Mouse (Mus musculus): Measurements from ENCODE around the gene Rap1gap2. TPM values are rescaled to one million over a fixed set of nuclear protein-coding genes. Genes with fewer than 3 reads are reported as not detected.

Rap1gap2 gene
- polyA plus RNA-seq, 1 experiment from 2014 or later: 16.9 TPM

DNA sequence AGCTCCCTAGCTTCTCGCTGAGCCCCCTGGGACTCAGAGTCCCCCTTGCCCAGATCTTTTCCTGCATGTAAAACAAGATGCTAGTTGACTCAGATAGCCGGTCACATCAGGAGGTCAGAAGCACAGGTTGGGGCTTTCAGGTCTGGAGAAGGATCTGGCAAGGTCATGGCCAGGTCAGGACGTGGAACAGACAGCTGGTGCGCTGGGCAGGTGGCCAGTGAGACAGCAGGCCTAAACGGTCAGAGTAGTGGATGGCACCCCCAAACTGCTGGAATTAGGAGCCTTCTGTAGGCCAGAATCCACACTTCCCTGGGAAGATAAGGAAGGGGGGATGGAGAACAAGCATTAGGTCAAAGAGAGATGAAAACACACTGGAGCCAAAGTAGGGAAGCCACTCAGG lies 223.5 kb downstream of the Rap1gap2 start:
- Histone ChIP-seq H3K9me3 (no peaks in the 10 kb centered on the region), H3K27me3 (no peaks in the 10 kb centered on the region), H3K27ac (replicated peaks) (no peak overlapping the region), H3K36me3 (peaks cover 8% of the 10 kb centered on the region; the same call in 1 of the 2 replicates), H3K4me2 (no peak overlapping the region), H3K4me3 (no peak overlapping the region), H3K9ac (no peak overlapping the region), H3K4me1 (replicated peaks) (no peaks in the 10 kb centered on the region)
- ATAC-seq (ENCODE audit: low FRiP score, low read depth): no peak
- 78% methylated on average over 5 of the region's 5 CpGs for WGBS

- 74% methylated on average over 9 of the region's 9 CpGs for WGBS
- Histone ChIP-seq H3K27ac (replicated peaks) (no peak overlapping the region), H3K36me3 (peaks cover 8% of the 10 kb centered on the region; the same call in 1 of the 2 replicates), H3K9me3 (no peaks in the 10 kb centered on the region), H3K27me3 (no peaks in the 10 kb centered on the region), H3K9ac (no peak overlapping the region), H3K4me1 (replicated peaks) (no peaks in the 10 kb centered on the region), H3K4me2 (no peak overlapping the region), H3K4me3 (no peak overlapping the region)
- no peak for ATAC-seq (ENCODE audit: low FRiP score, low read depth)
Observed at GRCm38 (mm10) chr11:74385674-74386073, 225.0 kb downstream of the Rap1gap2 start.

DNA sequence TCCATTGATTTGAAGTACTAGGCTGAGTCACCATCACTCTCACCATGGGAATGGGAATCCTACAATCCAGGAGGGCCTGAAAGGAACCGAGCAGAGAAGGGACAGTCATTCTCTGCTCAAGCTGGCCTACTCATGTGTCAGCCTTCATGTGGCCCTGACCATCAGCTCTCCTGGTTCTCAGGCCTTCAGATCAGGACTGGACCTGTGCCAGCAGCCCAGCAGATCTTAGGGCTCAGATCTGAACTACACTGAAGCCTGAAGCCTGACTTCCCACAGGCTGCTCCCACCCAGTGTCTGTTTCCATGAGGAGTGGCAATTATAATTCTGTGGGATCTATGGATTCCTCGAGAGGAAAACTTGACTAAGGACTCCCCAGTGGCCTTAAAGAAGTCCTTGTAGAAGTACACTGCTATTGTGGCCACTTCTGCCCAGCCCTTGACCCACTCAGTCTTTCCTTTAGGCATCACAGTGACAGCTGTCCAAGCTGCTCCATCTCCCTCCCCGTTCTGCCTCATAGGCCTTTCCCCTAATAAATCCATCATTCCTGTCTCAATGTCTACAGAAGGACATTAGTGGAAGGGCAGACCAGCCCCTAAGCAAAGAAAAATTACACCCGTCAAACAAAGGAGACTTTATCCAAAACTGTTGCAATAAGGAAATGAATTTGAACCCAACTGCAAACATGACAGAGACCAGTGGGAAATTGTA lies 231.4 kb downstream of the Rap1gap2 start:
- Histone ChIP-seq H3K9me3 (no peaks in the 10 kb centered on the region), H3K9ac (no peak overlapping the region), H3K4me3 (no peak overlapping the region), H3K4me1 (replicated peaks) (0 out of 2 replicates have a peak, but pooled peaks cover 3% of the 10 kb centered on the region), H3K36me3 (no peaks in the 10 kb centered on the region), H3K27me3 (no peaks in the 10 kb centered on the region), H3K4me2 (no peak overlapping the region), H3K27ac (replicated peaks) (no peak overlapping the region)
- no peak for ATAC-seq (ENCODE audit: low FRiP score, low read depth)
- 64% methylated on average over 4 of the region's 4 CpGs for WGBS

- Histone ChIP-seq H3K4me2 (no peak overlapping the region), H3K36me3 (no peaks in the 10 kb centered on the region), H3K9me3 (no peaks in the 10 kb centered on the region), H3K4me3 (no peak overlapping the region), H3K27ac (replicated peaks) (peak overlapping the region; percentile 49; the same call in 1 of the 2 replicates), H3K4me1 (replicated peaks) (0 out of 2 replicates have a peak, but pooled peaks cover 3% of the 10 kb centered on the region), H3K27me3 (no peaks in the 10 kb centered on the region), H3K9ac (no peak overlapping the region)
- ATAC-seq (ENCODE audit: low FRiP score, low read depth): peak; percentile 86
- 78% methylated on average over 3 of the region's 3 CpGs for WGBS
Observed at GRCm38 (mm10) chr11:74376847-74377246, 233.9 kb downstream of the Rap1gap2 start.

DNA sequence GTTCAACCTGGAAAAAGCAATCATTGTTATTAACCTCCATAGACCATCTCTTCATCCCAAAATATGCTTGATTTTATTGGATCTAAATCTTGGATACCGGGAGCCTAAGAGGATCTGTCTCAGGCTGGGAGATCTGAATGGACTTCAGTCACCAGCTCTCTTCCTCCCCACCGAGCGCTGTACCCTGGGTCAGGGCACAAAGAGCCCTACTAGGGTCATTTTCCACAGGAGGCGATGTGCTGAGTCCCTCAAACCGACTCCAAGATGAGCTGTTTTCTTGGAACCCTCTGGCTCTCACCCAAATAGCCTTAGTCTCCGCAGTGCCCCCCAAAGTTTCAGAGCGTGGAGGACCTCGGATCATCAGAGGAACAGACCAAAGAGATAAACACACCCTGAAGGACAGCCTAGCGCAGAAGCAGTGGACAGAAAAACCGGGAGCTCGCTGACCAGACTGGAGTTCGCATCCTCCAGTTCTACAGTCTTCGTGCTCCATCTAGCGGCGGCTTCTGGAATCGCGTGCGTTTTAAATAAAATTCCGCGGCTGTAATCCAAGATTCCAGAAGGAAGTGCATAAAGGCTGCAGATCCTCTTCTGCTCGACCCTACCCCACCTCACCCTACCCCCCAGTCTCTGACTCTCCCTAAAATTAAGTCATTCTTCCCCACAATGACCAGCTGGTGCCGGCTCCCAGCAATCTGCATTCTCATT lies 239.2 kb downstream of the Rap1gap2 start:
- WGBS: 12% methylated on average over 22 of the region's 22 CpGs
- Histone ChIP-seq H3K4me3 (no peak overlapping the region), H3K4me2 (peak overlapping the region; percentile 26; the same call in 1 of the 2 replicates), H3K36me3 (no peaks in the 10 kb centered on the region), H3K9me3 (no peaks in the 10 kb centered on the region), H3K27me3 (peaks cover 8% of the 10 kb centered on the region; the same call in 1 of the 2 replicates), H3K27ac (replicated peaks) (no peak overlapping the region), H3K4me1 (replicated peaks) (no peaks in the 10 kb centered on the region), H3K9ac (no peak overlapping the region)
- peak; percentile 69; the same call in 1 of the 2 replicates for ATAC-seq (ENCODE audit: low FRiP score, low read depth)

DNA sequence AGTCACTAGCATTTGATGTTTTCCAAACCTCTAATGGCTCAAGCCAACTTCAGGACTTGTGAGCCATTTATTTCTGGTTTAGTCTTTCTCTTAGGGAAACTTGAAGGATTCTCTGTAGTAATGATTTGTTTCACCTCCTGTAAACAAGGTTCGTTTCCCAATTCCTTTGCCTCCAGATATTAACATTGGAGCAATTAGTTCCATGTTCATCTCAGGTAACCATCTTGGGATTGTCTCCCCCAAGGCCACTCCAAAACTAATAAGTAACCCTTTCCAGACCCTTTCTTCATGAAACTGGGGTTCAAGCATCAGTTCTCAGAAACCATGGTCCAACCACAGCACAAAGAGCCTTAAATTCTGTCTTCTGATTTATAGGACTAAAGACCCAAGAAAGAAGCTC lies 248.9 kb downstream of the Rap1gap2 start, which contains the start of gene Olfr412:
Gene Olfr412, plus strand, starts transcription at position 301 of the 400 bp plus-strand sequence.
- Histone ChIP-seq H3K27me3 (no peaks in the 10 kb centered on the region), H3K36me3 (no peaks in the 10 kb centered on the region), H3K27ac (replicated peaks) (no peak within 1 kb of the TSS), H3K9me3 (no peaks in the 10 kb centered on the region), H3K4me1 (replicated peaks) (no peaks in the 10 kb centered on the region), H3K9ac (no peak within 1 kb of the TSS), H3K4me2 (no peak within 1 kb of the TSS), H3K4me3 (no peak within 1 kb of the TSS)
- 74% methylated on average over 1 of the region's 1 CpGs for WGBS
- ATAC-seq (ENCODE audit: low FRiP score, low read depth): no peak

DNA sequence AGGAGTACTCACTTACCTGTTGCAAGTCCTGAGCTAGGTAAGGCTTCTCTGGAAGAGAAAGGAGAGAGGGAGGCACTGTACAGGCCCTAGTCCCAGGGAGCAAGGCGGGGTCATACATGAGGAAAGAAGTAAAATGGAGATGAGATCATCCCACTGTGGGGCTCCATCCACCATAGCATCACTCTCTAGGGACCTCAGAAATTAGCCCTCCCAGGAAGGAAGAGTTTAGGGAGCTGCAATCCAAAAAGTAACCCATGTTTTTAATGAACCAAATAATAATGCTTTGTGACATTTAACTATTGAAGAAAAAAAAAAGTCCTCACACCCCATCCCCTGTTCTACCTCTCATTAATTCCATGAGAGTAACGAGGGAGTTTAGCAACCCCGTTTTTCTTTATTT lies 258.2 kb downstream of the Rap1gap2 start, which contains the start of gene Olfr411:
Gene Olfr411, minus strand, starts transcription at position 101 of the 400 bp plus-strand sequence.
- Histone ChIP-seq H3K27me3 (no peaks in the 10 kb centered on the region), H3K36me3 (no peaks in the 10 kb centered on the region), H3K4me2 (no peak within 1 kb of the TSS), H3K27ac (replicated peaks) (no peak within 1 kb of the TSS), H3K9ac (no peak within 1 kb of the TSS), H3K4me1 (replicated peaks) (no peaks in the 10 kb centered on the region), H3K9me3 (no peaks in the 10 kb centered on the region), H3K4me3 (no peak within 1 kb of the TSS)
- WGBS: 87% methylated on average over 3 of the region's 3 CpGs
- no peak for ATAC-seq (ENCODE audit: low FRiP score, low read depth)

- no peak within 1 kb of the TSS for H3K9ac ChIP-seq
- no peaks in the 10 kb centered on the region for H3K36me3 ChIP-seq
- no peaks in the 10 kb centered on the region for H3K27me3 ChIP-seq
- 89% methylated on average over 6 of the region's 6 CpGs for WGBS
- no peak within 1 kb of the TSS for H3K4me3 ChIP-seq
- no peak within 1 kb of the TSS for H3K4me2 ChIP-seq
- no peaks in the 10 kb centered on the region for H3K4me1 ChIP-seq (replicated peaks)
- no peak for ATAC-seq (ENCODE audit: low FRiP score, low read depth)
- no peak within 1 kb of the TSS for H3K27ac ChIP-seq (replicated peaks)
- no peaks in the 10 kb centered on the region for H3K9me3 ChIP-seq
Observed at GRCm38 (mm10) chr11:74337931-74338330, 272.8 kb downstream of the Rap1gap2 start, which contains the start of gene Olfr410. Gene Olfr410, minus strand, starts transcription at chr11:74338031.

Other genes starting within 250 kb of the Rap1gap2 start
- gene Olfr412, start 248.8 kb downstream of the Rap1gap2 start, polyA plus RNA-seq (2015; fragmentation: Nextera tagmentation; extraction: Ambion mirVana): not detected in 2 replicates
- 3.5 and 4.0 TPM in 2 replicates for gene Ccdc92b, start 8.7 kb upstream of the Rap1gap2 start, polyA plus RNA-seq (2015; fragmentation: Nextera tagmentation; extraction: Ambion mirVana)
- gene Cluh, start 38.6 kb upstream of the Rap1gap2 start, polyA plus RNA-seq (2015; fragmentation: Nextera tagmentation; extraction: Ambion mirVana): 20.8 and 21.3 TPM in 2 replicates
- 45.8 and 50.4 TPM in 2 replicates for gene Pafah1b1, start 113.8 kb upstream of the Rap1gap2 start, polyA plus RNA-seq (2015; fragmentation: Nextera tagmentation; extraction: Ambion mirVana)
- 51.9 and 53.5 TPM in 2 replicates for gene Mettl16, start 159.9 kb upstream of the Rap1gap2 start, polyA plus RNA-seq (2015; fragmentation: Nextera tagmentation; extraction: Ambion mirVana)
- 8.7 and 9.7 TPM in 2 replicates for gene Mnt, start 220.0 kb upstream of the Rap1gap2 start, polyA plus RNA-seq (2015; fragmentation: Nextera tagmentation; extraction: Ambion mirVana)